Mouse (Mus musculus): ENCODE results near the gene Olfr577. TPM values are rescaled to one million over a fixed set of nuclear protein-coding genes. Genes with fewer than 3 reads are reported as not detected.

The Olfr577 gene
- polyA plus RNA-seq (2017; shearing (Covaris generic)): under 1 TPM in 1 of 2 experiments, not detected in 1; 0.12 TPM

GRCm38 (mm10) chr7:102975843-102976242, at the start of gene Olfr577:
Gene Olfr577 (minus strand): TSS chr7:102975943.

GRCm38 (mm10) chr7:102989224-102989623, 13.5 kb upstream of the Olfr577 start, which contains the start of gene Olfr578:
Gene Olfr578 (minus strand): TSS chr7:102989324.

GRCm38 (mm10) chr7:102962360-102962759, 13.4 kb downstream of the Olfr577 start, which contains the start of gene Olfr576:
Gene Olfr576 (plus strand): TSS chr7:102962660.

GRCm38 (mm10) chr7:102958593-102958992, 17.1 kb downstream of the Olfr577 start, which contains the start of gene Olfr575:
Gene Olfr575 (minus strand): TSS chr7:102958775.

GRCm38 (mm10) chr7:102948167-102948566, 27.6 kb downstream of the Olfr577 start, which contains the start of gene Olfr574:
Gene Olfr574 (plus strand): TSS chr7:102948467.

GRCm38 (mm10) chr7:102942475-102942874, 33.3 kb downstream of the Olfr577 start, which contains the start of gene Olfr573-ps1:
Gene Olfr573-ps1 (minus strand): TSS chr7:102942575.

GRCm38 (mm10) chr7:102924109-102924508, 51.6 kb downstream of the Olfr577 start, which contains the start of gene Olfr572:
Gene Olfr572 (plus strand): TSS chr7:102924409.

Other genes with a start within 250 kb of the Olfr577 start
- not detected for gene Olfr559, start 248.5 kb downstream of the Olfr577 start, polyA plus RNA-seq (2017; shearing (Covaris generic))
- not detected for gene Olfr560, start 216.6 kb downstream of the Olfr577 start, polyA plus RNA-seq (2017; shearing (Covaris generic))
- under 1 TPM in 1 of 2 experiments, not detected in 1; 0.14 TPM for gene Olfr78, start 216.5 kb downstream of the Olfr577 start, polyA plus RNA-seq (2017; shearing (Covaris generic))
- not detected for gene Olfr561, start 204.7 kb downstream of the Olfr577 start, polyA plus RNA-seq (2017; shearing (Covaris generic))
- gene Olfr564, start 172.5 kb downstream of the Olfr577 start, polyA plus RNA-seq (2017; shearing (Covaris generic)): not detected
- not detected for gene Olfr566, start 117.2 kb downstream of the Olfr577 start, polyA plus RNA-seq (2017; shearing (Covaris generic))
- under 1 TPM in 1 of 2 experiments, not detected in 1; 0.29 TPM for gene Olfr568, start 98.8 kb downstream of the Olfr577 start, polyA plus RNA-seq (2017; shearing (Covaris generic))
- under 1 TPM in 1 of 2 experiments, not detected in 1; 0.42 TPM for gene Olfr569, start 85.1 kb downstream of the Olfr577 start, polyA plus RNA-seq (2017; shearing (Covaris generic))
- gene Olfr570, start 81.4 kb downstream of the Olfr577 start, polyA plus RNA-seq (2017; shearing (Covaris generic)): under 1 TPM in 1 of 2 experiments, not detected in 1; 0.12 TPM
- not detected for gene Olfr571, start 58.4 kb downstream of the Olfr577 start, polyA plus RNA-seq (2017; shearing (Covaris generic))
- gene Olfr572, start 51.5 kb downstream of the Olfr577 start, polyA plus RNA-seq (2017; shearing (Covaris generic)): not detected
- under 1 TPM in 1 of 2 experiments, not detected in 1; 0.86 TPM for gene Olfr573-ps1, start 33.4 kb downstream of the Olfr577 start, polyA plus RNA-seq (2017; shearing (Covaris generic))
- not detected for gene Olfr574, start 27.5 kb downstream of the Olfr577 start, polyA plus RNA-seq (2017; shearing (Covaris generic))
- gene Olfr575, start 17.2 kb downstream of the Olfr577 start, polyA plus RNA-seq (2017; shearing (Covaris generic)): not detected
- under 1 TPM in 1 of 2 experiments, not detected in 1; 0.25 TPM for gene Olfr576, start 13.3 kb downstream of the Olfr577 start, polyA plus RNA-seq (2017; shearing (Covaris generic))
- not detected for gene Olfr578, start 13.4 kb upstream of the Olfr577 start, polyA plus RNA-seq (2017; shearing (Covaris generic))
- not detected for gene Olfr582, start 62.1 kb upstream of the Olfr577 start, polyA plus RNA-seq (2017; shearing (Covaris generic))
- not detected for gene Olfr583, start 75.4 kb upstream of the Olfr577 start, polyA plus RNA-seq (2017; shearing (Covaris generic))
- under 1 TPM in 1 of 2 experiments, not detected in 1; 0.41 TPM for gene Olfr584, start 105.9 kb upstream of the Olfr577 start, polyA plus RNA-seq (2017; shearing (Covaris generic))
- not detected for gene Olfr585, start 121.8 kb upstream of the Olfr577 start, polyA plus RNA-seq (2017; shearing (Covaris generic))
- not detected for gene Olfr586, start 149.7 kb upstream of the Olfr577 start, polyA plus RNA-seq (2017; shearing (Covaris generic))
- under 1 TPM in 1 of 2 experiments, not detected in 1; 0.04 TPM for gene Olfr588-ps1, start 164.9 kb upstream of the Olfr577 start, polyA plus RNA-seq (2017; shearing (Covaris generic))
- not detected for gene Olfr589, start 180.4 kb upstream of the Olfr577 start, polyA plus RNA-seq (2017; shearing (Covaris generic))
- gene Olfr591, start 202.4 kb upstream of the Olfr577 start, polyA plus RNA-seq (2017; shearing (Covaris generic)): not detected
- under 1 TPM in 1 of 2 experiments, not detected in 1; 0.05 TPM for gene Olfr592, start 208.9 kb upstream of the Olfr577 start, polyA plus RNA-seq (2017; shearing (Covaris generic))
- not detected for gene Olfr593, start 235.9 kb upstream of the Olfr577 start, polyA plus RNA-seq (2017; shearing (Covaris generic))
- under 1 TPM in 1 of 2 experiments, not detected in 1; 0.36 TPM for gene Olfr594, start 241.1 kb upstream of the Olfr577 start, polyA plus RNA-seq (2017; shearing (Covaris generic))